Mouse (Mus musculus) lung, postnatal 0 days (tissue): ENCODE measurements around the gene Adamtsl3. TPM values are rescaled to one million over a fixed set of nuclear protein-coding genes. Genes with fewer than 3 reads are reported as not detected.

ENCODE experiments used
- ATAC-seq: fragments of 200-750 bp; cut with Nextera tagmentation; 2 replicates; pipeline ENCODE4 v1.8.0; 2017; ENCODE audit warnings: moderate library complexity
- DNase-seq: peaks from one replicate; pipeline ENCODE4 v3.0.0-alpha.2; 2016; ENCODE audit warnings: low spot score
- H3K27ac ChIP-seq: fragments of 300-500 bp; sonication (generic); 2 replicates; pipeline ENCODE4 v1.5.1; 2014; ENCODE audit warnings: antibody characterized with exemption, mild to moderate bottlenecking, low read length, mixed read lengths
- H3K27me3 ChIP-seq: fragments of 300-500 bp; sonication (generic); replicated peaks from 2 replicates; pipeline ENCODE4 v1.6.1; 2014; ENCODE audit warnings: low read length, mixed read lengths; ENCODE audit not compliant: insufficient read depth
- H3K36me3 ChIP-seq: fragments of 300-500 bp; sonication (generic); 2 replicates; pipeline ENCODE4 v1.6.1; 2014; ENCODE audit warnings: low read length, mixed read lengths; ENCODE audit not compliant: insufficient read depth
- H3K4me1 ChIP-seq: fragments of 300-500 bp; sonication (generic); 2 replicates; pipeline ENCODE4 v1.6.1; 2014; ENCODE audit warnings: antibody characterized with exemption, low read depth, low read length, mixed read lengths; ENCODE audit not compliant: insufficient read depth
- H3K4me2 ChIP-seq: fragments of 300-500 bp; sonication (generic); replicated peaks from 2 replicates; pipeline ENCODE4 v1.6.1; 2014; ENCODE audit warnings: low read depth, mild to moderate bottlenecking, low read length, moderate library complexity, mixed read lengths
- H3K4me3 ChIP-seq: fragments of 300-500 bp; sonication (generic); 2 replicates; pipeline ENCODE4 v1.5.1; 2014; ENCODE audit warnings: low read depth, low read length
- H3K9ac ChIP-seq: fragments of 300-500 bp; sonication (generic); replicated peaks from 2 replicates; pipeline ENCODE4 v1.6.1; 2014; ENCODE audit warnings: low read depth, mild to moderate bottlenecking
- H3K9me3 ChIP-seq: fragments of 300-500 bp; sonication (generic); 2 replicates; pipeline ENCODE4 v1.6.1; 2016; ENCODE audit warnings: low read length, mixed read lengths
- CTCF ChIP-seq: IDR thresholded peaks from 2 replicates; pipeline ENCODE4 v1.5.1; 2016; ENCODE audit warnings: antibody characterized with exemption, mild to moderate bottlenecking
- EP300 ChIP-seq: IDR thresholded peaks from 2 replicates; pipeline ENCODE4 v1.6.1; 2016; ENCODE audit warnings: antibody characterized with exemption, mild to moderate bottlenecking, control low read depth
- WGBS: fragments of 180-500 bp; shearing (Covaris S2); extraction: QIAGEN DNeasy Blood & Tissue Kit; methylation state at CpG from one replicate; pipeline ENCODE4 v1.1.7; 2014; 5-methylcytosine and 5-hydroxymethylcytosine counted together
- polyA plus RNA-seq: library from polyadenylated mRNA; unstranded; fragments of >200 nt; fragmentation: Nextera tagmentation; extraction: Ambion mirVana; gene quantifications from 2 replicates; pipeline ENCODE4 v1.2.1, GENCODE M21; 2015

The Adamtsl3 gene
- polyA plus RNA-seq, 1 experiment from 2014 or later = 2.4 TPM

DNA sequence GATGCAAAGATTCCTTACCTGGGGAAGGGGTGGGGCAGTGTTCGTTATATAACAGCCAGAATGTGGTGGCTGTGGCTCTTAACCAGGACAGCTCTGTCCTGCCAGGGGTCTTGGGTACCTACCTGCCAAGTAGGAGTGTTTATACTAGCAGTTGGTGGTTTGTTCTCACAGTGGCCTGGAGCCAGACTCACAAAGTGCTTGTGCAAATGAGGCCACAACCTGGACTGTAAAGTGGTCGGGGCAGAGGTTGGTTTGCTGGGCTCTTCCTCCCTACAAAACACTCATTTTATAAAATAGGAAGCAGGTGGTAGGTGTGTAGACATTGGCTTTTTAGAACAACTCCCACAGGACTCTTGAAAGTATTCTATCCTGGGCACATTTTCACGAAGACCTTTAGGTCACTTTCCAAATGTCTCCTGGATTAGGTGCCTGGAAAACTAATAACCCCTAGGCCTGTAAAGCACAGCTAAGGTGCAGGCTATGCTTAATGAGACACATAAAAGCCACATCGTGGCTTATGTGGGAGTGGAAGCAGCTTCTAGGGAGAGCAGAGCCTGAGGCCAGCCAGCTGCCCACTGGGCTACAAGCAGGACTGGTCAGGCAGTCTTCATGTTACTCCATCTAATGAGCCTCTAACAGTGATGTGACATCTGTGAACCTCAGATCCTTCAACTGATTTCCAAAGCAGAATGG, 47.5 kb downstream of the Adamtsl3 start:
- DNase-seq (no peak), ATAC-seq (no peak)
- no peak overlapping the region for H3K4me3 ChIP-seq
- no peaks in the 10 kb centered on the region for H3K4me1 ChIP-seq
- H3K27ac ChIP-seq = no peak overlapping the region
- no peak overlapping the region for H3K9ac ChIP-seq
- H3K9me3 ChIP-seq = no peaks in the 10 kb centered on the region
- no peak overlapping the region for H3K4me2 ChIP-seq
- TF ChIP-seq CTCF (no peak), EP300 (no peak)
- H3K27me3 ChIP-seq = no peaks in the 10 kb centered on the region
- H3K36me3 ChIP-seq = no peaks in the 10 kb centered on the region
- 51% methylated on average over 4 of the region's 4 CpGs for WGBS

DNA sequence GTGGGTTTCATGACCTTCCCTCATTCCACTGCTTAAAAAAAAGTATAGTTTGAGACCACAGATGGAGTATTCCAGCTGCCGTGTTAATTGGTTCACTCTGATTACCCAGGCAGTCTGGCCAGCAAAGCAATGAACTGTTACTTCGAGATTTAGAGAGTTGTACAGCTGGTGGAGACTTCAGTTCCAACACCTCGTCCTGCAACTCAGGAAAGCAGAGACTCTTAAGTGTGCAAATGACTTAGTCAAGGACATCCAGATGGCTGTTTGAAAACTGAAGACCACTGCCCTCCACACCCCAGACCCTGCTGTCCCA, 48.0 kb downstream of the Adamtsl3 start:
- ATAC-seq = no peak

DNA sequence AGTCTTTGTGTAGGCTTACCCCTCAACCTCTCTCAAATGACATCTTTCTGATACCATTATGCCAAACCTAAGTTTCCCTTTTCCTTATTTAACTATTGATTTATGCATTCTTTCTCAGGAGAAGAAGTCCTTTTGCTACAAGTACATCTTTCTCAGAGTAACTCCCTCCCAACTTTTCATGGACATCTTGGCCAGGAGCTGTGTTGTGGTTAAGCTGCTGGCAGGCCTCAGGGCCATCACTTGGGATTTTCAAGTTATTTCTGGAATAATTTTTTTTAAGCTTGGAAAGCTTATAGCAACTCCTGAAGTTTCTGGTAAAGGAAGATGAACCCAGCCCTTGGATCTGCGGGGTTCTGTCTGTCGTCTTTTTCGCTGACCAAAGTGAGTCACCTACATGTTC, 51.6 kb downstream of the Adamtsl3 start:
- no peak overlapping the region for H3K4me2 ChIP-seq
- H3K9ac ChIP-seq = no peak overlapping the region
- TF ChIP-seq EP300 = no peak
- TF ChIP-seq CTCF = no peak
- no peaks in the 10 kb centered on the region for H3K9me3 ChIP-seq
- H3K27ac ChIP-seq = no peak overlapping the region
- no peak overlapping the region for H3K4me3 ChIP-seq
- ATAC-seq (no peak), DNase-seq (no peak)
- 90% methylated on average over 3 of the region's 3 CpGs for WGBS
- no peaks in the 10 kb centered on the region for H3K36me3 ChIP-seq
- H3K27me3 ChIP-seq = no peaks in the 10 kb centered on the region
- H3K4me1 ChIP-seq = no peaks in the 10 kb centered on the region

More for the DNA sequence above, 48.0 kb downstream of the Adamtsl3 start:
- Histone ChIP-seq H3K4me3 (no peak overlapping the region), H3K27me3 (no peaks in the 10 kb centered on the region), H3K9me3 (no peaks in the 10 kb centered on the region), H3K4me1 (no peaks in the 10 kb centered on the region), H3K27ac (no peak overlapping the region), H3K9ac (no peak overlapping the region), H3K4me2 (no peak overlapping the region), H3K36me3 (no peaks in the 10 kb centered on the region)
- TF ChIP-seq CTCF = no peak
- no peak for TF ChIP-seq EP300
- no peak for DNase-seq
- 56% methylated on average over 3 of the region's 3 CpGs for WGBS

DNA sequence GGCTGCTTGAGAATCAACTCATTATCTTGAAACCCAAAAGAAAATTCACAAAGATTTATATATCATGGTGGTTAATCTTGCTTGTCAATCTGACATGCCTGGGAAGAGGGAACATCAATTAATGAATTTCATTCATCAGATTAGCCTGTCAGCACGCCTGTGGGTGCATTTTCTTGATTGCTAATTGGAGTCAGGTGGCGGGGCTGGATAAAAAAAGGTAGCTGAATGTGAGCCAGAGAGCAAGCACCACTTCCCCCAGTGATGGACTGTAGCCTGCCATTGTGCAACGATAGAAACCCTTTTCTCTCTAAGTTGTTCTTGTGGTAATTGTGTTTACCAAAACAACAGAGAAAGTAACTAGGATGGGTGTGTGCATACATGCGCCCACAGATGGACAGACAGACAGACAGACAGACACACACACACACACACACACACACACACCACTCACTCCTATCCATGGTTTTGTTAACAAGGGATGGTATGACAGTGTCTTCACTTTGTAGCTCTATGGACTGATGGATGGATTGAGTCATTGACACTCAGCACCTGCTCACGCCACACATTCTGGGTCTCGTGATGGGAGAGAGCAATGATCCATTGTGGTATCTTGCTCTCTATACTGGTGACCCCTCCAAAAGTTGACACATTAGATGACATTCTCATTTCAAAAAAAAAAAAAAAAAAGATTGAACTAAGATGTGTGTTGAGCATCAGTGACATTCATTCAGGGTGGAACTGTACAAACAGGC, 59.1 kb downstream of the Adamtsl3 start:
- whole genome bisulfite sequencing = 66% methylated on average over 6 of the region's 6 CpGs
- Histone ChIP-seq H3K4me1 (no peaks in the 10 kb centered on the region), H3K27ac (no peak overlapping the region), H3K36me3 (no peaks in the 10 kb centered on the region), H3K27me3 (no peaks in the 10 kb centered on the region), H3K9ac (no peak overlapping the region), H3K9me3 (no peaks in the 10 kb centered on the region), H3K4me3 (no peak overlapping the region), H3K4me2 (no peak overlapping the region)
- no peak for TF ChIP-seq CTCF
- no peak for TF ChIP-seq EP300
- DNase-seq (no peak), ATAC-seq (no peak)

DNA sequence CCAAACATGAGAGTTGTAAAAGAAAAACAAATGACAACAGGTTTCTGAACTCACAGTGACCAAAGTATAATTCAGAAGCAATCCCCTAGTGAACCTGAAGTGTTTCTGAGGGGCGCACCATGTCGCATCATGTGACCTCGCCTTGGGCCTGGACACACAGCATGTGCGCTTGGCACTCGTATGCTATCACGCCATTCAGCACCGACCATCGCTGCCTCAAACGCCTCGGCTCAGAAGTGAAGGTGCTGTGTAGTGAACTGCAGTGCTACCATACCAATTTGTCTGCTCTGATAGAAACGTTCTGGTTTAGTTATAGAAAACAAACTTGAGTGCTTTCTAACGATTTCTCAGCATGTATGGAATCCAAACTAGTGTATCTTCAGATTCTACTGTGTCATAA, 59.7 kb downstream of the Adamtsl3 start:
- H3K4me2 ChIP-seq = no peak overlapping the region
- H3K27me3 ChIP-seq = no peaks in the 10 kb centered on the region
- TF ChIP-seq CTCF = no peak
- no peak for TF ChIP-seq EP300
- H3K9ac ChIP-seq = no peak overlapping the region
- 82% methylated on average over 12 of the region's 12 CpGs for WGBS
- DNase-seq (no peak), ATAC-seq (no peak)
- no peaks in the 10 kb centered on the region for H3K9me3 ChIP-seq
- no peak overlapping the region for H3K27ac ChIP-seq
- no peaks in the 10 kb centered on the region for H3K4me1 ChIP-seq
- H3K4me3 ChIP-seq = no peak overlapping the region
- H3K36me3 ChIP-seq = no peaks in the 10 kb centered on the region

DNA sequence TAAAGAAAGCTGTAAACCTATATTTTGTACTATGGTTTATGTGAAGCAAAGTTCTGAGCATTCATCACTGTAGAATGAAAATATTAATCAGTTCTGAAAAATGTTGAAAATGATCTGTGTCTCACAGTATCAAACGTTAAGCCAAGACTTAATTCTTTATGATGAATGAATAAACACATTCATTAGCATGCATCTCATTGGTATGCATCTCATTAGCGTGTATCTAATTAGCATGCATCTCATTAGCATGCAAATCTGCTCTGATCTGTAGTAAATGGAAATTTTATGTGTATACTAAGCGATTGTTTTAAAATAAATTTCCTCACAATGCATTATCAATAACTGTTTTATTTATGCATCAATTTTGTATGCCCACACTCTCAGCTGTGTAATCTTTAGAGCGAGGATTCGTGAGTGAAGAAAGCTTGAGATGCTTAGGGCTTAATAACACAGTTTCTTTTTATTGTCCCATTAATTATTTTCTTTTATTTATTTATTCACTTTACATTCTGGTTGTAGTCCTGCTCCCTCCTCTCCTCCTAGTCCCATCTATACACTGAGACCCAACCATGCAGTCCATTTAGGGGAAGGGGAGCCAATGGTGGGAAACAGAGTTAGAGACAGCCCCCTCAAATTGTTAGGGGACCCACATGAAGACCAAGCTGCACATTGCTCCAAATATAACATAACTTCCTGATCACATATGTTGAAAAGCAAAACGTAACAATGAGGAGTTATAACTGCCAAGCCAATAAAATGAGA, 60.4 kb downstream of the Adamtsl3 start:
- H3K4me2 ChIP-seq = no peak overlapping the region
- ATAC-seq (no peak), DNase-seq (no peak)
- H3K27me3 ChIP-seq = no peaks in the 10 kb centered on the region
- H3K4me3 ChIP-seq = no peak overlapping the region
- no peak overlapping the region for H3K9ac ChIP-seq
- TF ChIP-seq CTCF (no peak), EP300 (no peak)
- H3K27ac ChIP-seq = no peak overlapping the region
- whole genome bisulfite sequencing = 70% methylated on average over 6 of the region's 6 CpGs
- H3K4me1 ChIP-seq = no peaks in the 10 kb centered on the region
- H3K9me3 ChIP-seq = no peaks in the 10 kb centered on the region
- no peaks in the 10 kb centered on the region for H3K36me3 ChIP-seq
